Mouse (Mus musculus): ENCODE results near the gene Cst13.
"Not testable (repeated sequence)": the region's sequence is repeated elsewhere in the genome, so short reads cannot be mapped to it uniquely, and the experiment has no call there.

Gene Cst13

DNA sequence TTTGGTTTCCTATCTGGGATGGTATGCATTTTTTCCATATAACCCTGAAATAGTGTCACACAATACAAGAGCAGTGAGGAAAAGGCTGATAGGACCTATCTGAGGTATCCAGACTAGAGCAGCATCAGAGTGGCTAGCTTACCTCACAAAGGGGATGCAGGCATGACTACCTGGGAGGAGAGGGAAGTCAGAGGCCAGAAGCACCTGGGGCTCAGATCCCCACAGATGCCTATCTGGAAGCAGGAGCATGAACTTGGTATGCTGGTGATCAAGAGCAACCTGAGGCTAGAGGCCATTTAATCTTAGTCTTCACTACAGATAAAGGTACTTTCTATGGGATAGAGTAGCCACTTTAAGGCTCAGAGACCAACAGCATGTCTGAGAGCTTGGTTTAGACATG lies at the start of gene Cst13:
Gene Cst13, plus strand, starts transcription at position 173 of the 400 bp plus-strand sequence.
- no peak for DNase-seq (ENCODE audit: low read depth in 1 of 2, low spot score in 2 of 2)

DNA sequence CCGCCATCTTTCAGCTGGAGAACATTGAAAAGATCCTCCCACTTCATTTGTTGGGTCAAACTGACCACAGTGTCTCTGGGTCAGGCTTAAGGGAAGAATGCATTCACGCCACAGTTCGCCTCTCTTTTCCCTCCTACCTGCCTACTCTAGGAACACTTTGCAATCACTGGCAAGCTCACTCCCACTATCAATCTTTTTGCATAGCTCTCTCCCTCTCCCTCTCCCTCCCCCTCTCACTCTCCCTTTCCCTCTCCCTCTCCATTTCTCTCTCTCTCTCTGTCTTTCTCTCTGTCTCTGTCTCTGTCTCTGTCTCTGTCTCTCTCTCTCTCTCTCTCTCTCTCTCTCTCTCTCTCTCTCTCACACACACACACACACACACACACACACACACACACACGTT lies 48.5 kb upstream of the Cst13 start, which contains the start of gene Cst11:
Gene Cst11, minus strand, starts transcription at position 101 of the 400 bp plus-strand sequence.
- not testable (repeated sequence) for DNase-seq (ENCODE audit: low read depth in 1 of 2, low spot score in 2 of 2)

DNA sequence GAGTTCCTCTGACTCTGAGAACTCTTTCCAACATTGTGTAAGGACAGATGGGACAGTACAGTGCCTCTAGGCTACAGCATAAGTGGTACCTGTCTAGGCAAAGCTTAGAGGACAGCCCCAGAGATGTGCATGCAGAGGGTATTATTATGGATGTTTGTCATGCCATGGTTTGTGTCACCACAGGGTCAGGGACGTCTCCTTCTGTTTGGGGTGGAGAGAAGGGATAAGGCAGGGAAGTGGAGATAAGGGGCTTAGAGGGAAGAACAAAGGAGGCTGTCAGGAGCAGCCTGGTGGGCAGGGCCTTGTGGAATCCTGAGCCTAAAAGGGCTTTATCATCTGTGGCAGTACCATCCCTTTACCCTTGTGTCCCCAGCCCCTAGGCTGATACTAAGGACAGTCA lies 38.2 kb upstream of the Cst13 start, which contains the start of gene 8030411F24Rik:
Gene 8030411F24Rik, plus strand, starts transcription at position 301 of the 400 bp plus-strand sequence.
- DNase-seq (ENCODE audit: low read depth in 1 of 2, low spot score in 2 of 2): no peak

DNA sequence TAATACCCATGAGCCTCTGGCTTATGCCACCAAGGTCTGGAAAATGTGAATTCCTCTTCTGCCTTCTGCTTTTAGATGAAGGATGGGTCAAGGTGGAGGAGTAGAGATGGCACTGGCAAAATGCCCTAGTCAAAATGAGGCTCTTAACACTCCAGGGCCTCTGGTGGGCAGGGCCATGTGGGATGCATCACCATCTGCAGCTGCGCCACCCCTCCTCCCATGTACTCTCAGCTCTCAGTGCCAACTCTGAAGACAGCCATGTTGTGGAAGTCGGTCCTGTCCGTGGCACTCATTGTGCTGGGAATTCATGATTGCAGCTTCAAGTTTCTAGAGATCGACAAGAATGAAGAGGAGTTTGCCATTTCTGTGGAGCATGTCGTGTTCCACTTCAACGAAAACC lies 30.7 kb upstream of the Cst13 start, which contains the start of gene Cst12:
Gene Cst12, plus strand, starts transcription at position 220 of the 400 bp plus-strand sequence.
- no peak for DNase-seq (ENCODE audit: low read depth in 1 of 2, low spot score in 2 of 2)

DNA sequence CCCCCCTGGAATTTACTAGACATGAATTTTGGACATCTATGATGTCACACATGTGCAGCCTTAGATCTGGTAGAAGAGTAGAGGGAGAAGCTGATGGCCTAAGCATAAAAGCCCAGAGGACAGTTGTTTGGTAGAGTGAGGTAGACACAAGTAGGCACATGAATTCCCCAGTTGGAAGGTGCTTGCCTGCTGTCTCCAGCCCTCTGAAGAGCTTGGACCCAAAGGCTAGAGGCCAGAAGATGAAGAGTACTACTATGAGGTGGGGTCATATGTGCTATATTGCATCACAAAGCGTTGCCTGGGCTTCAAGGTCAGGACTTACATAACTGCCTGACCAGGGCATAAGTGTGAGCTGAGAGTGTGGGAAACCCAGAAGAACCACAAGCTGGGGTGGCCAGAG lies 21.4 kb upstream of the Cst13 start, which contains the start of gene Cst8:
Gene Cst8, plus strand, starts transcription at position 301 of the 400 bp plus-strand sequence.
- DNase-seq (ENCODE audit: low read depth in 1 of 2, low spot score in 2 of 2): no peak

DNA sequence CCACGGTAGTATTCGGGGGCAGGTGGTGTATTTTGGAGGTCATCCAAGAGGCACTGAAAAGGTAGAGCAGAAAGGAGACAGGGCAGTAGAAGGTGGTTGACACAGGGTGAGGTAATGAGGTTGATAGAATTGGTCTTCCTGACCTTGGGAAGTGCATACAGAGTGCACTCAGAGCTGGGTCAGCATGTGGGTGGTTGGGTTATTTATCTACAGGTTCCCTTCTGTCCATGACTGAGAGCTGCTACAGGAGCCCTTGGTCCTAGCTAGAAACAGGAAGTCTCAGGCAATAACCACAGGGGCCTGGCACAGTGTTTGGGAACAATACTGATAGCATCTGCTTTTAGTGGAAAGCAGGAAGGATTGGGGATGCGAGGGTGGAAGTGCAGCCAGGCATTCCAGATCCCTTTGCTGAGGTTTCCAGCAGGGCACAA lies 18.4 kb upstream of the Cst13 start:
- DNase-seq (ENCODE audit: low read depth in 1 of 2, low spot score in 2 of 2): no peak

DNA sequence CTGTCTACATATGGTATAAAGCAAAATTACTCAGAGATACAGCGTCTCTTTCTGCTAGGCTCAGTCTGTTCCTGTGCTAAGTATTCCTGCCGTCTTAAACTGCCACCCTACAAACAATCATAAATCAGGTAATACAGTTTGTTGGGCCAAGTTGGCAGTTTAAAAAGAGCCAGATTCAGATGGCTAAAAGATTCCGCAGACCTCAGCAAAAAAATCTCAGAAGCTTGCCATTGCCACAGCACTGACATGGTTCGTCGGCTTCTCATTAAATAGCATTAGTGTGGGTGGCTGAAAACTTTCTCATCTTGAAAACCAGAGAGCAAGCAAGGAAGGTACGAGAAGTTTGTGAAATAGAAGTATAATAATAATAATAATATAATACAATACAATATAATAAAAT lies 13.2 kb upstream of the Cst13 start:
- DNase-seq (ENCODE audit: low read depth in 1 of 2, low spot score in 2 of 2): no peak

DNA sequence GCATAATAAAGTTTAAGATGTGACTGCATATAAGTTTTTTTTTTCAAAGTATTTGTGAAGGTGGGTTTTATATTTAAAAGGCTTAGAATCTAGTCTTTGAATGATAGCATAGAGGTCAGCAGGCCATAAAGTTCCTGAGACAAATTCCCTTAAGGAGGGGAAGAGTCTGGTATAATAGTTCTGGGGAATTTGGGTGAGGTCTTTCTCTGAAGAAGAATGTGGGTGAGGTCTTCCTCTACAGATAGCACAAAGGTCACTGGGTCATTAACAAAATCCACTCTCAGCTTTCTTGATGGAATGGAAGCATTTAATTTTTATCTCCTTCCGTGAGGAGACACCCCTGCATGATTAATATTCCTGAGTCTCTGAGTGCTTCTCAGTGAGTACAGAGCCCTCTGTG lies 6.1 kb downstream of the Cst13 start:
- DNase-seq (ENCODE audit: low read depth in 1 of 2, low spot score in 2 of 2): no peak

DNA sequence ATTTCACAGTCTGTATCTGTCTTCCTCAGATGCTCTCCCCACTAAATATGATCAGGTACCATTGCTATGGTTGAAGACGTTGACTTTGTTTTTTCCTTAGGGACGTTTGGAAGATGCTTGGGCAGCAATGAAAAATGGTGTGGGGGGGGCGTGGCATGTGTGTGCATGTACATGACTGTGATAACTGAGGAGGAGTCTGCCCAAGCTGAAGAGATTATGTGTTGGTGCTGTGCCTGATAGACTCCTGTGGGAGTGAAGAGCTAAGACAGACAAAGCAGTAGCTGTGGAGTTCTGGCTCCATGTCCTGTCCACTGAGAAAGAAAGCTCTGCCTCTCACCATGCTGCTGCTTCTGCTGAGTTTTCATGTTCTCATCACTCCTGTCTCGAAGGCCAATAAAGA lies 15.0 kb downstream of the Cst13 start, which contains the start of gene Cst9:
Gene Cst9, plus strand, starts transcription at position 236 of the 400 bp plus-strand sequence.
- DNase-seq (ENCODE audit: low read depth in 1 of 2, low spot score in 2 of 2): no peak

DNA sequence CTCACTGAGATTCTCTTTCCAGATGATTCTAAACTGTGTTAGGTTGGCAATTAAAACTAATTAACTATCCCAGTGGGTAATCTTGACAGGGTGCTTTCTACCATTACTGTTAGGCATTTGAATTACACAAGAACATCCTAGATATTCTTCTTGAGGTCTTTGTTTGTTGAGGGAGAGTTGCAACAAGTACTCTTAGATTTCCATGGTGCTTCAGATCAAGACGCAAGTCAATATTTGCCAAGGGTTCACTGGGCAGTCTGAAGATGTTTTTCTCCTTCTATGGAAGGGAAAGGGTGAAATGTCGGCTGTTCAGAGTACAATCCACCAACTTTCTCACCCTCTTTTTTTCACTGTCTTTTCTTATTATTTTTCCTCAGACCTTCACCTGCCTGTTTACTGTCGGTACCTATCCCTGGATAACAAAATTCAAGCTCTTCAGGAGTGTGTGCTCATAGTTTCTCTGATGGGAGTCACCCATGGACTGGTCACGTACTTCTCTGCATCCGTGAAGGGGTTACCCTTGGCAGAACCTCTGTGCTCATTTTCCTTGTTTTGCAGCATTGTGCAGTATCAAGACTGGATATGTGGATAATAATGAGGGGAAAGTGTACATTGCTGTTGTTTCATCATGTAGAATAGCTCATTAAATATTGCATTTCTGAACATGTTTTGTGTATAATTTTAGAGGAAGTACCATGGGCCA lies 18.3 kb downstream of the Cst13 start:
- DNase-seq (ENCODE audit: low read depth in 1 of 2, low spot score in 2 of 2): no peak

DNA sequence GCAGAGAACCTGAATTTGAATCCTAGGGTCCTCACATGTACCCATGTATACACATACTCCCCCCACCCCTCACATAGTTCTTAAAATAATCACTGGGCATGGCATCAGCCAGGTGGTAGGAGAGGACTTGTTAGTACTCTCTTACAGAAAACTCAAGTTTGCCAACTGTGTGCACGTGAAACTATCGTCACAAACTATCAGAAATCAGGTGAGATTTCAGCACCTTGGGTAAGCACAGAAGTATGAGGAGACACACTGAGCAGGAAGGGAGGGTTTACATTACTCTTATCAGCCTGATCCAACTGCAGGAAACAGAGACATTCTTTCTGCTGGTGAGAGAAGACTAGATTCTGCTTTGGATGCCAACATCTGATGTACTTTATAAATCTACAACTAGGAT lies 19.3 kb downstream of the Cst13 start:
- no peak for DNase-seq (ENCODE audit: low read depth in 1 of 2, low spot score in 2 of 2)

DNA sequence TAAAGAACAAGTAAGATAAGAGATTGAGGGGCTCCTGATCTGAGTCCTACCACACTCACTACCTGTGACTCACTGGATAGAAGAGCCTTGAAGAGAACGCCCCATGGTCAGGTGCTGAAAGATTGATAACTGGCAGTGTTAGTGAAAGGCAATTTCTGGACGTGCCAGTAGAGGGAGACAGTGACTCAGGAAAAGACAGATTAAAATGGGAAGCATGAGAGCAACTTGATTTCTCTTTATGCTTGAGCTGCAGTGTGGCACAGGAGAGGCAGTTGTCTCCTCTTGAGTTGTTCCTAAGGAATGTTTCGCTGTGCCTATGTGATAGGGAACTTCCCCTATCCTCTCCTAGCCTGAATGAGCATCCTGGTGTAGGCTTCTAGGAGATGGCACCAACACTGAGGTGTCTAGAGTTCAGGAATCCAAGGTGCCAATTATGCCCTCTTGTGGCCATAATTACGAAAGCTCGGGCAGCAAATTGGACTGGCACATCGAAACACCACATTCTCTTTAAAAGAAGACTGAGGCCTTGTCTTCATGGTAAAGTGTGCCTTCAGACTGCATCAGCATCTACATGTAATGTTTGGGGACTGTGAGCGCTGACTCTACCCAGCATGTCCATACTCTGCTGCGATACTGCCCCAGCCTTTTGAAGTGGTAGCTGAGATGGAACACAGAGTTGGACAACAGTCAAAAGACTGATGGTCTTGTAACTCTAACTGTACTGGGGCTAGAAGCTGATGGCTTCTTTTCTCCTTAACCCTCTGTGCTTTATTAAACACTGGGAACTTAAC lies 31.4 kb downstream of the Cst13 start:
- DNase-seq (ENCODE audit: low read depth in 1 of 2, low spot score in 2 of 2): peak; percentile 44 to 71

DNA sequence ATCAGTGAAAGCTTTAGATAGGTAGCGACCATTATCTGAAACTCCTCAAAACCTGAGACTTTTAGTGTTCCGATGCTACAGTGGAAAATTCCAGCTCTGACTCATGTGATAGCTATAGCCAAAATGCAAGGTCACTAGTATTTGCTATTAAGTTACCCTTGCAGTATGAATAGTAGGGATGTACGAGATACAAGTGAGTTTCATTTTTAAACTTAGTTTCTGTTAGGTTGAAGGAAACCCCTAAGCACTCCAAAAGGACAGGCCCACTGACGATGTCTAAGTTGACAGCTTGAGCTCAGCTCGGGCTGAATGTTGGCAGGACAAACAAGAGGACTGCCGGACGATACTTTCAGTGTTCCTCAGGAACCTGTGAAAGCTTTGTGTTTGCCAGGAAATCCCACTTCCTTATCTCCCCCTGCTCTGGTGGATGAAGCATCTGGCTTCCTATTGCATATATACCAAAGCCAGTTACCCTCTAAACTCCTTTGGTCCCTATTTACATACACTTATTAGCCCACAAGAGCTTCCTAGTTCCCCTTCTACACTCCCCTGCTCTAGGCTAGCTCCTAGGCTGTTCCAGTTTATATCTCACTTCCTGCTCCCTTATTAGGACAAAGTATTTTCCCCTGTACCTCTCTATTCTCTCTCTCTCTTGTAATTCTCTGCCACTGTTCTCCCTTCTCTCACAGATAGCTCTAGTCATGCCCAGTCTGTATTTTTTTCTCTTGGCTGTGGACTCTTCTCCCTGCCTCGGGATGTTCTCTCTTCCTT lies 36.9 kb downstream of the Cst13 start:
- DNase-seq (ENCODE audit: low read depth in 1 of 2, low spot score in 2 of 2): no peak

DNA sequence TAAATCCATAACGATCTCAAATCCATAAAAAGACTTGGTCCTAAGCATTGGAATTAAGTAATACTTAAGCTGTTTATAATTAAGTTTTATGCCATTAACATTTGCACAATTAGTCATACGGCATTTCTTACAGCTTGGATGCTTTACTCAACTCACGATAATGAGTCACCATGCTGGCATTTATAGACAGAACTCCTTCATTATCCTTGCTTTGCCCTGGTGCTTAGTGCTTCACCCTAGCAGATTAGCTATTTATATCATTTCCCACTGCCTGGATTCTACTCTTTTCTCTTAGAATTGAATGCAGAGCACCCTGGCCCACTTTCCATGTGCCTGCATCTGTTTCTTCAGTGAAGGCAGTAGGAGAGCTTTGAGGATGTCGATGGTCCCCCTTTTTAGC lies 37.6 kb downstream of the Cst13 start:
- no peak for DNase-seq (ENCODE audit: low read depth in 1 of 2, low spot score in 2 of 2)

DNA sequence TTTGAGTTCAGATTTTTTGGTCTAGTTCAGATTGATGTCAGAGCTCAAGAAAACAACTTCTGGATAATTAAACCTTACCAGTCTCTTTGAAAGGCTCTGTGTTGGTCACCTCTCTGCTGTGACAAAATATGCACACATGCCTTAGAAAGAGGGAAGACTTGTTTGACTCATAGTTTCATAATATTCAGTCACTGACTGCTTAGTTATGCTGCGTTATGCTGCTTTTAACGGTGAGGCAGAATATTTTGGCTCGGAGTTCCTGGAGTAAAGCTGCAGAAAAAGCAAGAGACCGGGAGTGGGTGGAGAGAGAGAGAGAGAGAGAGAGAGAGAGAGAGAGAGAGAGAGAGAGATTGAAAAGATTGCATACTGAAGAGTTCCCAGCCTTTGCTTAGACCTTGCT lies 41.1 kb downstream of the Cst13 start:
- no peak for DNase-seq (ENCODE audit: low read depth in 1 of 2, low spot score in 2 of 2)

DNA sequence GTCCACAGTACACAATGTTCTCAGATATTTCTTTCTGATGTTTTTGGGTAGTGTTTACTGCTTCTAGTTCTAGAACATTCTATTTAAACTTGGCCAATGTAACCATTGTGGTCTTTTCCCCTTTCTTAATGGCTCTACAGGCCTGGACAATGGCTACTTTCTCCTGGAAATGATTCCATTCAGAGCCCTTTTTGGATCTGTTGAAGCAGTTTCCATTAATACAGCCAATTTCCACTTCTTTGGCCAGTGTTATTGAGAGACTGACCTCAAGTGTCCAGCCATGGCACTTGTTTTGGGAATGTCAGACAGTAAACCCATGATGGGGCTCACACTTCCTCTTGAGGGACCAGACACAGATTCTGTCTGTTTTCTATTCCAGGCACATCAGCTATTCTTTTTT lies 41.8 kb downstream of the Cst13 start:
- no peak for DNase-seq (ENCODE audit: low read depth in 1 of 2, low spot score in 2 of 2)

DNA sequence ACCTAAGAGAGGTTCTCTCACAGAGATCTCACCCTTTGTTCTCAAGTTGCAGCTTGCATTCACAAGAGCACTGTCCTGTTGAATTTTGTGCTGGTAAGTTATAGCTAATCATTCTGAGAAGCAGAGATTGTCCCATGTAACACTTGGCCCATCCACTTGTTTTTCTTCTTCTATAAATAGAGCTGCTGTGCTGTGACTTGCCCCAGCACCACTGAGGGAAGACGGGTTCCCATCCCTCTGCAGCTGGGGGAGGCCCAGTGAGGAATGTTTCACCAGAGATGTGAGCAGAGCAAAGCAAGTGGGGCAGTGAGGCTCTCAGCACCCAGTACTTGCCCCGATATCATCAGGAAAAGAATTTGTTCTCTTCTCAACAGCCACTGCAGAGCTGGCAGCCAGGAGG lies 45.1 kb downstream of the Cst13 start, which contains the start of gene 9230104L09Rik:
Gene 9230104L09Rik, minus strand, starts transcription at position 73 of the 400 bp plus-strand sequence.
- DNase-seq (ENCODE audit: low read depth in 1 of 2, low spot score in 2 of 2): no peak

DNA sequence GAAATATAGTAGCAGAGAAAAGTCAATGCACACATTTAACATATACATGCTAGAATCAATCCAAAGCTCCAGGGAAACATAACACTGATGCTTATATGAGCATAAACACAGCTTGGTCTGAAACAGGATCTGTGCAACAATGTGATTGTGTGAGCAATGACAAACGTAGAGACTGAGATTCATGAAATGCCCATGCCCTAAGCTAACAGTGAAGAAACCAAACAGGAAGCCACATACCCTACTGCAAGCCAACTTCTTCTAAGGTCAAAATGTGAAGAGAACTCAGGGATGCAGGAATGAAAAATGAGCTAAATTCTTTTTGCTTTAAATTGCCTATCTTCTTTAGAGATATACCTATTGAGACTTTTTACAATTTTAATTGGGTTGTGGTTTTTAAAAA lies 49.1 kb downstream of the Cst13 start:
- DNase-seq (ENCODE audit: low read depth in 1 of 2, low spot score in 2 of 2): no peak

DNA sequence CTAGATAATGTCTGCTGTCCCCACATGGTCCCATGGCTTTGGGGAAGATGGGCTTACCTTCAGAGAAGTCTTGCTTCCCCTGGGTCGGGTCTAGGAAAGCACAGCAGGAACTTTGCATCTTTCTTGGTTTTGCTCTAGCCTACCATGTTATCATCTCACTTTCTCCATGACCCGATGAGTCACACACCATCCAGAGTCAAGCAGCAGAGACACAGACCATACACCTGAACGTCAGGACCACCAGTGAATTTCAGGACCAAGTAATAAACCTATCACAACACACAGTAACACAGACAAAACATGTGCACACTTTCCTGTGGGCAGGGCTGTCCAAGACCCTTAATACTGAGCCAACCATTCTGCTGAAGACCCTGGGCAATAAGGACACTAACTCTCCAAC lies 50.6 kb downstream of the Cst13 start:
- DNase-seq (ENCODE audit: low read depth in 1 of 2, low spot score in 2 of 2): no peak

DNA sequence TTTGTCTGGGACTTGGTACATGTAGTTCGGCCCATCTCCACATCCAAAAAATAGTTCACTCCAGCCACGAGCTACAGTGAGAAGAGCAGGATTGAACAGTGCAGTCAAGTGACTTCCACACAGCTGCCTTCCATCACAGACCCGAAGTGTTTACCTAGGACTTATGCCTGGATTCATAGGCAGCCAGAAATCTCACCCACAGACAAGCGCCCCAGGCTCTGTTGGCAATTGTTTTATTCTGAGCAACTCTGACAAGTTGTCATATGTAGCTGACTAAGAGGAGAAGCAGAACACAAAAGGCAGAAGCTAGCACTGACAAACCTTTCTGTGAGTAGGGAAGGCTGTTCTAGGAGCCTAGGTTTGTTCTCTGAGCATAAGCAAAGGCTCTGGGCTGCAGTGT lies 53.0 kb downstream of the Cst13 start:
- no peak for DNase-seq (ENCODE audit: low read depth in 1 of 2, low spot score in 2 of 2)

DNA sequence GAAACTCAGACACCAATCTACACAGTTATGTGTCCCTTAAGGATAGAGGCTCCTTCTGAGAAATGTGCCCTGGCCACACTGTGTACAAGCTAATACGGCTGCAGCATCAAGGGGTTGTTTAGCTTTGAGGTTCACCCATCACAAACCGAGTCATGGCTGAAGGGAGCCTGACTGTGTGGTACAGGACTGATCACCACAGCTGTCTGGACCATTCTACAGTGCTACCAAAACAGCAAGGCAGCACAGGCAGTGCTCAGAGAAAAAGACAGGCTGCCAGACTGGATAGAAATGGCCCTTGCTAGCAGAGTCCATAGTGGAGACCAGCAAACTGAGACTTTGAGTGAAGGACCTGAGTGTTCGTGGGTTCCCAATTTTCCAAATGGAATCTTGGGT lies 54.3 kb downstream of the Cst13 start:
- DNase-seq (ENCODE audit: low read depth in 1 of 2, low spot score in 2 of 2): no peak

Data from monocyte, adult 2 months (primary cell).